Comparison of ENCODE assay signal across 27 mouse cellular contexts in the genomic region with DNA sequence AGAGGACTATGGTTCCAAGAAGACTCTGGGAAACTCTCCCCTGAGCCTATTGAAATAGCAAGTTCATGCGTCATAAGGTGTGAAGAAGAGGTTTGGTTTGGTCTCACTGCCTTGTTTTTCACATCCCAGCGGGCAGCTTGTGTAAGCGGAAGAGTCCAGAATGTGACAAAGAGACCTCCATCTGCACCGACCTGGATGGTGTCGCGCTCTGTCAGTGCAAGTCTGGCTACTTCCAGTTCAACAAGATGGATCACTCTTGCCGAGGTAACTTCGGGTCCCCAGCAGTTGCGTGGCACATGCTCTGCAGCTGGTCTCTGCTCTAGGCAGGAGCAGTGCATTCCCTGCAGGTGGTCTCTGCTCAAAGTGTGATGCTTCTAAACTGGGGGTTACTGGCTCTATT. TPM values are rescaled to one million over a fixed set of nuclear protein-coding genes. Genes with fewer than 3 reads are reported as not detected.
DNase-seq lines count a peak whose midpoint lies in the region; ATAC-seq lines count a peak whose summit lies in the region.
"Had no signal": no experiment of that assay in that cellular context is flagged by ENCODE, and none has a peak within 500 bp of the region (broad histone marks: within the 10 kb centered on the region; RNA-seq: fewer than 3 reads in every experiment).

No protein-coding gene starts in this region.

- no peak overlapping the region for H3K9ac ChIP-seq in forebrain, embryonic 11.5 days (ENCODE audit: low read length)
- H3K9ac ChIP-seq in hindbrain, embryonic 16.5 days (ENCODE audit: low read depth, low read length): no peak overlapping the region
- no peak overlapping the region for H3K9ac ChIP-seq in limb, embryonic 11.5 days (ENCODE audit: low read length)
- no peak overlapping the region for H3K9ac ChIP-seq in intestine, embryonic 15.5 days
- H3K9ac ChIP-seq: embryonic facial prominence, embryonic 13.5 days; heart, embryonic 15.5 days; liver, embryonic 14.5 days; midbrain, embryonic 15.5 days had no signal

- H3K27ac ChIP-seq in forebrain, embryonic 10.5 days: peak overlapping the region; percentile 66; the same call in 1 of the 2 replicates
- H3K27ac ChIP-seq in forebrain, embryonic 11.5 days (ENCODE audit: low read depth, low read length): no peak overlapping the region
- peak overlapping the region; percentile 66; the same call in 1 of the 2 replicates for H3K27ac ChIP-seq in hindbrain, embryonic 10.5 days
- H3K27ac ChIP-seq in hindbrain, embryonic 16.5 days (ENCODE audit: low read depth, low read length): no peak overlapping the region
- peak overlapping the region; percentile 6; the same call in 1 of the 2 replicates for H3K27ac ChIP-seq in limb, embryonic 11.5 days (replicated peaks; ENCODE audit: low read depth, low read length)
- H3K27ac ChIP-seq in intestine, embryonic 15.5 days: no peak overlapping the region
- H3K27ac ChIP-seq: embryonic facial prominence, embryonic 13.5 days; liver, embryonic 14.5 days; macrophage; midbrain, embryonic 15.5 days had no signal

- H3K4me3 ChIP-seq in forebrain, embryonic 10.5 days: no peak overlapping the region
- H3K4me3 ChIP-seq in forebrain, embryonic 11.5 days (ENCODE audit: low read depth, low read length): no peak overlapping the region
- H3K4me3 ChIP-seq in hindbrain, embryonic 10.5 days: no peak overlapping the region
- H3K4me3 ChIP-seq in hindbrain, embryonic 16.5 days (ENCODE audit: low read length): no peak overlapping the region
- H3K4me3 ChIP-seq in limb, embryonic 11.5 days (ENCODE audit: low read depth, low read length): no peak overlapping the region
- H3K4me3 ChIP-seq in intestine, embryonic 15.5 days (replicated peaks): no peak overlapping the region
- H3K4me3 ChIP-seq: embryonic facial prominence, embryonic 13.5 days; heart, embryonic 15.5 days; midbrain, embryonic 15.5 days had no signal

- no peaks in the 10 kb centered on the region for H3K27me3 ChIP-seq in forebrain, embryonic 10.5 days (ENCODE audit: poor library complexity, severe bottlenecking)
- no peaks in the 10 kb centered on the region for H3K27me3 ChIP-seq in forebrain, embryonic 11.5 days (ENCODE audit: control insufficient read depth, insufficient read depth, low read length)
- H3K27me3 ChIP-seq in hindbrain, embryonic 10.5 days (ENCODE audit: insufficient read depth, poor library complexity, severe bottlenecking): no peaks in the 10 kb centered on the region
- no peaks in the 10 kb centered on the region for H3K27me3 ChIP-seq in hindbrain, embryonic 16.5 days (replicated peaks; ENCODE audit: control insufficient read depth, insufficient read depth, low read length)
- H3K27me3 ChIP-seq in limb, embryonic 11.5 days (ENCODE audit: control insufficient read depth, insufficient read depth, low read length): no peaks in the 10 kb centered on the region
- H3K27me3 ChIP-seq in intestine, embryonic 15.5 days (replicated peaks): no peaks in the 10 kb centered on the region
- H3K27me3 ChIP-seq: embryonic facial prominence, embryonic 13.5 days; heart, embryonic 15.5 days; midbrain, embryonic 15.5 days had no signal

- 89% methylated on average over 9 of the region's 9 CpGs for WGBS in forebrain, embryonic 10.5 days
- 85% methylated on average over 9 of the region's 9 CpGs for WGBS in forebrain, embryonic 11.5 days
- 72% methylated on average over 9 of the region's 9 CpGs for WGBS in hindbrain, embryonic 10.5 days
- WGBS in hindbrain, embryonic 16.5 days: 57% methylated on average over 9 of the region's 9 CpGs
- 67% methylated on average over 9 of the region's 9 CpGs for WGBS in limb, embryonic 11.5 days
- WGBS in intestine, embryonic 15.5 days: 81% methylated on average over 9 of the region's 9 CpGs

- no peaks in the 10 kb centered on the region for H3K9me3 ChIP-seq in forebrain, embryonic 10.5 days
- no peaks in the 10 kb centered on the region for H3K9me3 ChIP-seq in forebrain, embryonic 11.5 days (ENCODE audit: control insufficient read depth, low read length)
- H3K9me3 ChIP-seq in hindbrain, embryonic 10.5 days: no peaks in the 10 kb centered on the region
- H3K9me3 ChIP-seq in hindbrain, embryonic 16.5 days (ENCODE audit: control insufficient read depth, low read length): no peaks in the 10 kb centered on the region
- no peaks in the 10 kb centered on the region for H3K9me3 ChIP-seq in limb, embryonic 11.5 days (ENCODE audit: control insufficient read depth, low read length)
- H3K9me3 ChIP-seq in intestine, embryonic 15.5 days: no peaks in the 10 kb centered on the region
- H3K9me3 ChIP-seq: embryonic facial prominence, embryonic 13.5 days; G1E; heart, embryonic 15.5 days; midbrain, embryonic 15.5 days had no signal

- DNase-seq in forebrain, embryonic 10.5 days (ENCODE audit: extremely low spot score, low spot score): no peak
- DNase-seq in forebrain, embryonic 11.5 days (ENCODE audit: low spot score): no peak
- no peak for DNase-seq in hindbrain, embryonic 10.5 days (ENCODE audit: low spot score)
- DNase-seq in testis, postnatal 10 days (ENCODE audit: low spot score): peak; percentile 33
- no peak for DNase-seq in testis, postnatal 14 days (ENCODE audit: low spot score)
- DNase-seq in limb, embryonic 11.5 days (ENCODE audit: low spot score): no peak
- DNase-seq: adrenal gland, adult 8-10 months; B cell, adult 2 months; embryo, embryonic 11 days; gastrocnemius, postnatal 14 days; heart, postnatal 36 days; kidney, adult 9 months; kidney, postnatal 10 days; layer of hippocampus, postnatal 36 days; left cerebral cortex, postnatal 4 days; liver; lung, adult 2 months; lung, postnatal 10 days had no signal

- H3K36me3 ChIP-seq in forebrain, embryonic 10.5 days (replicated peaks): peaks cover 92% of the 10 kb centered on the region
- no peaks in the 10 kb centered on the region; the same call in 1 of the 2 replicates for H3K36me3 ChIP-seq in forebrain, embryonic 11.5 days (ENCODE audit: control insufficient read depth, insufficient read depth, low read length)
- H3K36me3 ChIP-seq in hindbrain, embryonic 10.5 days: peaks cover 86% of the 10 kb centered on the region
- H3K36me3 ChIP-seq in hindbrain, embryonic 16.5 days (ENCODE audit: control insufficient read depth, insufficient read depth, low read length): no peaks in the 10 kb centered on the region
- no peaks in the 10 kb centered on the region for H3K36me3 ChIP-seq in limb, embryonic 11.5 days (ENCODE audit: control insufficient read depth, insufficient read depth, low read length)
- no peaks in the 10 kb centered on the region for H3K36me3 ChIP-seq in intestine, embryonic 15.5 days
- H3K36me3 ChIP-seq: midbrain, embryonic 15.5 days had no signal

- no peak overlapping the region for H3K4me2 ChIP-seq in forebrain, embryonic 11.5 days (ENCODE audit: low read depth, low read length, severe bottlenecking)
- H3K4me2 ChIP-seq in hindbrain, embryonic 16.5 days (ENCODE audit: low read length): no peak overlapping the region
- no peak overlapping the region for H3K4me2 ChIP-seq in limb, embryonic 11.5 days (ENCODE audit: low read depth, severe bottlenecking)
- no peak overlapping the region for H3K4me2 ChIP-seq in intestine, embryonic 15.5 days (replicated peaks)
- H3K4me2 ChIP-seq: embryonic facial prominence, embryonic 13.5 days; heart, embryonic 15.5 days; midbrain, embryonic 15.5 days had no signal

- H3K4me1 ChIP-seq in forebrain, embryonic 10.5 days: peaks cover 49% of the 10 kb centered on the region
- peaks cover 11% of the 10 kb centered on the region for H3K4me1 ChIP-seq in forebrain, embryonic 11.5 days (replicated peaks; ENCODE audit: control insufficient read depth, insufficient read depth, low read length)
- H3K4me1 ChIP-seq in hindbrain, embryonic 10.5 days (replicated peaks): peaks cover 51% of the 10 kb centered on the region
- H3K4me1 ChIP-seq in hindbrain, embryonic 16.5 days (ENCODE audit: control insufficient read depth, insufficient read depth, low read depth, low read length): peaks cover 6% of the 10 kb centered on the region
- peaks cover 25% of the 10 kb centered on the region for H3K4me1 ChIP-seq in limb, embryonic 11.5 days (ENCODE audit: control insufficient read depth, insufficient read depth, low read length)
- H3K4me1 ChIP-seq in intestine, embryonic 15.5 days (replicated peaks): peaks cover 5% of the 10 kb centered on the region; the same call in 1 of the 2 replicates

- ATAC-seq in forebrain, embryonic 11.5 days (replicated peaks; ENCODE audit: low FRiP score): no peak
- ATAC-seq in hindbrain, embryonic 16.5 days: no peak
- ATAC-seq in limb, embryonic 11.5 days (ENCODE audit: insufficient number of reproducible peaks, low FRiP score, low TSS enrichment, low read depth): no peak
- ATAC-seq in intestine, embryonic 15.5 days: no peak
- ATAC-seq: intestine, postnatal 0 days; midbrain, embryonic 15.5 days had no signal

RNA-seq across cellular contexts. Expression of a gene that starts 51.6 kb away (rescaled TPM):
- 0.24 and 0.38 TPM in 2 replicates for polyA plus RNA-seq in forebrain, embryonic 10.5 days (2016; fragmentation: Nextera tagmentation; extraction: Ambion mirVana)
- 0.07 TPM in 1 of 2 replicates, not detected in the other for polyA plus RNA-seq in forebrain, embryonic 11.5 days (2014; fragmentation: Nextera tagmentation; extraction: Ambion mirVana)
- 0.09 and 0.26 TPM in 2 replicates for polyA plus RNA-seq in hindbrain, embryonic 10.5 days (2016; fragmentation: Nextera tagmentation; extraction: Ambion mirVana)
- polyA plus RNA-seq in hindbrain, embryonic 16.5 days (2015; fragmentation: Nextera tagmentation; extraction: Ambion mirVana): not detected in 2 replicates
- 0.15 and 0.28 TPM in 2 replicates for polyA plus RNA-seq in limb, embryonic 11.5 days (2014; fragmentation: Nextera tagmentation; extraction: Ambion mirVana)
- polyA plus RNA-seq in intestine, embryonic 15.5 days (2015; fragmentation: Nextera tagmentation; extraction: Ambion mirVana): 209 and 261 TPM in 2 replicates

RNA-seq across cellular contexts. Expression of a gene that starts 58.1 kb away (rescaled TPM):
- polyA plus RNA-seq in forebrain, embryonic 10.5 days (2016; fragmentation: Nextera tagmentation; extraction: Ambion mirVana): 22.8 and 23.1 TPM in 2 replicates
- 39.8 and 43.9 TPM in 2 replicates for polyA plus RNA-seq in forebrain, embryonic 11.5 days (2014; fragmentation: Nextera tagmentation; extraction: Ambion mirVana)
- polyA plus RNA-seq in hindbrain, embryonic 10.5 days (2016; fragmentation: Nextera tagmentation; extraction: Ambion mirVana): 21.9 and 22.8 TPM in 2 replicates
- polyA plus RNA-seq in hindbrain, embryonic 16.5 days (2015; fragmentation: Nextera tagmentation; extraction: Ambion mirVana): 7.2 and 10.0 TPM in 2 replicates
- polyA plus RNA-seq in limb, embryonic 11.5 days (2014; fragmentation: Nextera tagmentation; extraction: Ambion mirVana): 11.0 and 11.2 TPM in 2 replicates
- 21.2 and 21.4 TPM in 2 replicates for polyA plus RNA-seq in intestine, embryonic 15.5 days (2015; fragmentation: Nextera tagmentation; extraction: Ambion mirVana)

Comparison
In these comparisons a context has a peak if more than half of its experiments do, and no peak if none do; other contexts are left out.
1. H3K27ac ChIP-seq: peak in forebrain, embryonic 10.5 days (single experiment), hindbrain, embryonic 10.5 days (single experiment) and limb, embryonic 11.5 days (single experiment); none in forebrain, embryonic 11.5 days (single experiment), hindbrain, embryonic 16.5 days (single experiment) and intestine, embryonic 15.5 days (single experiment).
2. RNA of a gene that starts 51.6 kb away (polyA plus RNA-seq): 209 to 261 TPM in intestine, embryonic 15.5 days; 0.24 to 0.38 TPM in forebrain, embryonic 10.5 days, 0.15 to 0.28 TPM in limb, embryonic 11.5 days, 0.09 to 0.26 TPM in hindbrain, embryonic 10.5 days, 0.07 TPM in forebrain, embryonic 11.5 days and not detected in hindbrain, embryonic 16.5 days; every median in the first group is over 100 times any median in the second.